Mouse (Mus musculus) right cerebral cortex, adult 18-20 months (tissue): ENCODE measurements at regions not wholly inside any gene's neighbourhood (a gene's known extent, or its start where the extent isn't known, plus 50 kb on each side); places are given as distances from the start of the nearest gene placed in this dataset.

ENCODE experiments used
- DNase-seq: peaks from one replicate; pipeline ENCODE4 v3.0.0; 2022; ENCODE audit warnings: mixed read lengths

- DNase-seq = no peak
These were observed 93.1 kb upstream of the Barx2 start for GRCm38 (mm10) chr9:32006350-32006749.

- no peak for DNase-seq
These were observed 97.9 kb upstream of the Barx2 start for GRCm38 (mm10) chr9:32010953-32011770.

- DNase-seq = peak; percentile 51
These were observed 99.7 kb upstream of the Arhgap32 start for GRCm38 (mm10) chr9:32016286-32016685.

- DNase-seq = no peak
These were observed 97.9 kb upstream of the Arhgap32 start for GRCm38 (mm10) chr9:32018020-32018419.

- no peak for DNase-seq
These were observed 96.2 kb upstream of the Arhgap32 start for GRCm38 (mm10) chr9:32019786-32020185.

- DNase-seq = no peak
These were observed 94.8 kb upstream of the Arhgap32 start for GRCm38 (mm10) chr9:32020942-32021731.

- DNase-seq = no peak
These were observed 94.2 kb upstream of the Arhgap32 start for GRCm38 (mm10) chr9:32021755-32022154.

GRCm38 (mm10) chr9:32022996-32023395 is 92.9 kb upstream of the Arhgap32 start:
- DNase-seq = no peak

- no peak for DNase-seq
These were observed 91.2 kb upstream of the Arhgap32 start for GRCm38 (mm10) chr9:32024767-32025166.

GRCm38 (mm10) chr9:32027962-32028361 is 88.0 kb upstream of the Arhgap32 start:
- DNase-seq = no peak

GRCm38 (mm10) chr9:32029001-32029400 is 86.9 kb upstream of the Arhgap32 start:
- no peak for DNase-seq

GRCm38 (mm10) chr9:32029786-32030185 is 86.2 kb upstream of the Arhgap32 start:
- DNase-seq = no peak

GRCm38 (mm10) chr9:32030203-32030602 is 85.7 kb upstream of the Arhgap32 start:
- DNase-seq = no peak

GRCm38 (mm10) chr9:32031950-32032453 is 83.9 kb upstream of the Arhgap32 start:
- DNase-seq = peak; percentile 87

GRCm38 (mm10) chr9:32032521-32033185 is 83.3 kb upstream of the Arhgap32 start:
- peak; percentile 42 for DNase-seq

GRCm38 (mm10) chr9:32033937-32034336 is 82.0 kb upstream of the Arhgap32 start:
- no peak for DNase-seq

- DNase-seq = no peak
These were observed 75.9 kb upstream of the Arhgap32 start for GRCm38 (mm10) chr9:32039999-32040398.

- no peak for DNase-seq
These were observed 72.6 kb upstream of the Arhgap32 start for GRCm38 (mm10) chr9:32043344-32043743.

GRCm38 (mm10) chr9:32046791-32047190 is 69.1 kb upstream of the Arhgap32 start:
- DNase-seq = no peak

GRCm38 (mm10) chr9:32048941-32049340 is 67.0 kb upstream of the Arhgap32 start:
- no peak for DNase-seq

- no peak for DNase-seq
These were observed 66.4 kb upstream of the Arhgap32 start for GRCm38 (mm10) chr9:32049546-32049945.

- no peak for DNase-seq
These were observed 61.9 kb upstream of the Arhgap32 start for GRCm38 (mm10) chr9:32053886-32054615.
